Mouse (Mus musculus) mammary gland, adult 2 months (tissue): ENCODE measurements around the gene Ddo. TPM values are rescaled to one million over a fixed set of nuclear protein-coding genes. Genes with fewer than 3 reads are reported as not detected.

Experiments
- polyA plus RNA-seq: library from polyadenylated mRNA; depleted of rRNA; stranded (reverse); fragments of >200 nt; gene quantifications from 2 replicates; pipeline ENCODE4 v1.2.3, GENCODE M21; 2012; ENCODE audit warnings: low replicate concordance; rRNA removed

Ddo gene
- polyA plus RNA-seq = 8.9 and 26.7 TPM in 2 replicates

GRCm38 (mm10) chr10:40629656-40630311, at the start of gene Ddo:
TSS of gene Ddo (plus strand) at chr10:40630011.

DNA sequence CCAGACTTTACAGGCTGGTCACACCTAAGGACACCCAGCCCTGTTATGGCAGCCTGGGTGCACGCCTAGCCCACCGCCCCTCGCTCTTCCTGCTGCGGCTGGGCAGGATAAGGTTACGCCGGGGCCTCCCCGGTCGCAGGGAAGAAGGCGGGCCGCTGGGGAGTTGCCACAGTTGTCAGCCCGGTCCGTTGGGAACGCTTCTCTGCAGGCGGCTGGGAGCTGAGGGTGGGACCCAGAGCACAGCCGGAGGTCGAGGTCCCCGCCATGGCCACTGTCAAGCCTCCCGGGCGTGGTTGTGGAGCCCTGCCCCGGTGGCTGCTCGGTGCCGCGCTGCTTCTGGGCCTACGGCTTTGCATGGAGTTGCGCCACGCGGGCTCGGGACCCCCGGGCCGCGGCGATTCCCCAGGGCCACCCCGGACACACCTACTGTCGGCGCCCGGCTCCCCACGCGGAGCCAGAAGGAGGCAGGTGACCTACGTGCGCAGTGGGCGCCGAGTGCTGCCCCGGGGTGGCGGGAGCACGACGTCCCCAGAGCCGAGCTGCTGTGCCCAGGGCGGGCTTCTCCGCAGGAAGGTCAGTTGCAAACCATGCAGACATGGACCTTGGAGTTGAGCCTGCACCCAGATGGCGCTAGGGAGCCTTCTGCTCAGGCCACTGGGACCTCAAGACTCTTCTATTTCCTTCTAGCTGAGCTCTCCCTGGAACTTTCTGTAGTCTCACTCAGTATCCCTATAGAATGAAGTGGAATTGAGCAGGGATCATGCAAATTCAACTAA, 53.5 kb downstream of the Ddo start, which contains the start of gene Mettl24:
Gene Mettl24 (plus strand): TSS at position 191 of the 776 bp plus-strand sequence.

Other genes starting within 250 kb of the Ddo start
- gene Slc22a16, start 59.7 kb upstream of the Ddo start, polyA plus RNA-seq = not detected in 2 replicates
- gene Mettl24, start 53.3 kb downstream of the Ddo start, polyA plus RNA-seq = 3.1 and 4.6 TPM in 2 replicates